Comparison of ENCODE assay signal across 10 mouse cellular contexts in the genomic region with DNA sequence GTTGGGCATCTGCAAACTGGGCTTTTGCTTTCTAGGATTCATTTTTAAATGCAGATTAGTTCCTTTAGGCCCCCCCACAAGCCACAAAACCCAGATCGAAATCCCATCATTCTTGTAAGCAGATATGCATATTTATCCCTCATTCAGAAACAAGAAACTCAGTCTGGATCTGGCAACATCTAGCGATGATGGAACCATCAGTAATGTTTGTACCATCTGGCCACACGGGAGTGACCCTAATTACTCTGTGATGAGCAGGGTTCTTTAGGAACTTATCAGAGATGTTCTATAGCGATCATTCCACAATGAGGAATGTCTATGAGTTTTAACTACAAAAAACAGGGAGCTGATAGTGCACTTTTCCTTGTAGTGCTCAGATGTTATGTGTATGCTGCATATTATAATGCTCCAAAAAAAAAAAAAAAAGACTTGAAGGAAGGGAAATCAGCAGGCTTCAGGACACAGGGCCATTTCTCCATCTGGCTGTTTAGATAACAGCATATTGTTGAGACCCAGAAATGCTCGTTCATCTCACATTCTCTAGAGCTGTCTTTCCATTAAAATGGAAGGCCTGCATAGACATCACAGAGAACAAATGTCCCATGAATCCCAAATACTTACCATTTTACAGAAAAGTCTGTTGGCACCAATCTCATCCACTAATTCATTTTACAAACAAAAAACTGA.
"Had no signal": no experiment of that assay in that cellular context is flagged by ENCODE, and none has a peak within 500 bp of the region (broad histone marks: within the 10 kb centered on the region; RNA-seq: fewer than 3 reads in every experiment).

No protein-coding gene starts in this region.

- H3K27ac ChIP-seq: limb, embryonic 15.5 days; liver, embryonic 13.5 days; midbrain, embryonic 12.5 days; neural tube, embryonic 13.5 days had no signal

- H3K4me1 ChIP-seq: limb, embryonic 15.5 days; liver, embryonic 13.5 days; midbrain, embryonic 12.5 days; neural tube, embryonic 13.5 days had no signal

- DNase-seq: kidney, postnatal 25 days; layer of hippocampus, postnatal 36 days; liver, embryonic 13.5 days; liver, postnatal 0 days; thymus, adult 18-20 months; thymus, postnatal 14 days had no signal

- H3K36me3 ChIP-seq: limb, embryonic 15.5 days; liver, embryonic 13.5 days; midbrain, embryonic 12.5 days; neural tube, embryonic 13.5 days had no signal

- H3K9me3 ChIP-seq: limb, embryonic 15.5 days; liver, embryonic 13.5 days; midbrain, embryonic 12.5 days; neural tube, embryonic 13.5 days had no signal

- H3K4me3 ChIP-seq: limb, embryonic 15.5 days; liver, embryonic 13.5 days; midbrain, embryonic 12.5 days; neural tube, embryonic 13.5 days had no signal

- ATAC-seq: liver, postnatal 0 days; midbrain, embryonic 16.5 days had no signal

- H3K4me2 ChIP-seq: limb, embryonic 15.5 days; liver, embryonic 13.5 days; midbrain, embryonic 12.5 days; neural tube, embryonic 13.5 days had no signal

- H3K27me3 ChIP-seq: limb, embryonic 15.5 days; liver, embryonic 13.5 days; midbrain, embryonic 12.5 days; neural tube, embryonic 13.5 days had no signal

- H3K9ac ChIP-seq: limb, embryonic 15.5 days; liver, embryonic 13.5 days; liver, postnatal 0 days; midbrain, embryonic 12.5 days; neural tube, embryonic 13.5 days had no signal
